Comparison of ENCODE assay signal across 8 mouse cellular contexts in genomic region chrX:13469160-13470116, GRCm38 (mm10). TPM values are rescaled to one million over a fixed set of nuclear protein-coding genes. Genes with fewer than 3 reads are reported as not detected.
DNase-seq lines count a peak whose midpoint lies in the region; ATAC-seq lines count a peak whose summit lies in the region.

No protein-coding gene starts in this region.

- 65% methylated on average over 9 of the region's 9 CpGs for WGBS in kidney, embryonic 16.5 days
- 25% methylated on average over 9 of the region's 9 CpGs for WGBS in heart, embryonic 14.5 days

- H3K9me3 ChIP-seq in kidney, embryonic 16.5 days (ENCODE audit: low read length): no peaks in the 10 kb centered on the region
- no peaks in the 10 kb centered on the region for H3K9me3 ChIP-seq in heart, embryonic 14.5 days (ENCODE audit: control insufficient read depth, low read length)

- DNase-seq in kidney, adult 18-20 months: peak; percentile 25
- DNase-seq in cerebellum, adult 18-20 months: peak; percentile 71 to 75
- peak; percentile 29 to 47 for DNase-seq in layer of hippocampus, postnatal 10 days (ENCODE audit: low spot score in 2 of 2)
- DNase-seq in right cerebral cortex, postnatal 10 days (ENCODE audit: low spot score in 2 of 2): peak; percentile 62 to 74
- no peak for DNase-seq in natural killer cell, adult 2 months (ENCODE audit: low spot score in 2 of 2)
- no peak for DNase-seq in c-Kit-positive CD71-positive TER-119-positive erythroid progenitor cells, embryonic 14.5 days (ENCODE audit: low spot score)

- no peak overlapping the region for H3K27ac ChIP-seq in kidney, embryonic 16.5 days (ENCODE audit: low read length)
- peak overlapping the region; percentile 81 to 96 for H3K27ac ChIP-seq in heart, embryonic 14.5 days (replicated peaks in 1 of 2; ENCODE audit: control insufficient read depth in 1 of 2, insufficient read depth in 1 of 2, low read depth in 2 of 2, low read length in 2 of 2)

- no peak overlapping the region for H3K4me3 ChIP-seq in kidney, embryonic 16.5 days (ENCODE audit: low read length)
- H3K4me3 ChIP-seq in heart, embryonic 14.5 days (ENCODE audit: control insufficient read depth in 1 of 2, insufficient read depth in 1 of 2, low read depth in 1 of 2, low read length in 2 of 2): peak overlapping the region; percentile 22 to 37

- no peak overlapping the region for H3K9ac ChIP-seq in kidney, embryonic 16.5 days (replicated peaks; ENCODE audit: low read length)
- peak overlapping the region; percentile 52 for H3K9ac ChIP-seq in heart, embryonic 14.5 days (ENCODE audit: low read length)

- H3K4me1 ChIP-seq in kidney, embryonic 16.5 days (ENCODE audit: insufficient read depth, low read length): no peaks in the 10 kb centered on the region
- H3K4me1 ChIP-seq in heart, embryonic 14.5 days (ENCODE audit: control insufficient read depth in 2 of 2, insufficient read depth in 2 of 2, low read length in 2 of 2): 0 out of 4 replicates have a peak, but pooled peaks cover 0 to 5% of the 10 kb centered on the region in 2 experiments

- no peak overlapping the region for H3K4me2 ChIP-seq in kidney, embryonic 16.5 days (replicated peaks; ENCODE audit: low read depth, low read length)
- peak overlapping the region; percentile 48 for H3K4me2 ChIP-seq in heart, embryonic 14.5 days (ENCODE audit: low read length)

- ATAC-seq in kidney, embryonic 16.5 days (ENCODE audit: low FRiP score, low TSS enrichment): no peak
- ATAC-seq in heart, embryonic 14.5 days (ENCODE audit: insufficient number of reproducible peaks, insufficient read depth, low FRiP score, low read depth): peak; percentile 77

- H3K36me3 ChIP-seq in kidney, embryonic 16.5 days (ENCODE audit: insufficient read depth, low read length): no peaks in the 10 kb centered on the region
- no peaks in the 10 kb centered on the region for H3K36me3 ChIP-seq in heart, embryonic 14.5 days (ENCODE audit: control insufficient read depth, insufficient read depth, low read length)

- peaks cover 11% of the 10 kb centered on the region; the same call in 1 of the 2 replicates for H3K27me3 ChIP-seq in kidney, embryonic 16.5 days (ENCODE audit: insufficient read depth, low read length)
- H3K27me3 ChIP-seq in heart, embryonic 14.5 days (ENCODE audit: control insufficient read depth, insufficient read depth, low read length): no peaks in the 10 kb centered on the region

RNA-seq across cellular contexts. Expression of gene Nyx, which starts 3.5 kb away (rescaled TPM):
- polyA plus RNA-seq in kidney, embryonic 16.5 days (2015; fragmentation: Nextera tagmentation; extraction: Ambion mirVana): 0.04 TPM in 1 of 2 replicates, not detected in the other
- 0.05 and 0.08 TPM in 2 replicates for polyA plus RNA-seq in heart, embryonic 14.5 days (2014; fragmentation: Nextera tagmentation; extraction: Ambion mirVana)
- under 1 TPM; 0.55 to 0.74 TPM for total RNA-seq in layer of hippocampus, postnatal 10 days (2021)

Comparison
In these comparisons a context has a peak if more than half of its experiments do, and no peak if none do; other contexts are left out.
1. DNase-seq: peak in kidney, adult 18-20 months (single experiment), cerebellum, adult 18-20 months (2 of 2), layer of hippocampus, postnatal 10 days (2 of 2) and right cerebral cortex, postnatal 10 days (2 of 2); none in natural killer cell, adult 2 months (0 of 2) and c-Kit-positive CD71-positive TER-119-positive erythroid progenitor cells, embryonic 14.5 days (single experiment).